Mouse (Mus musculus): Measurements from ENCODE around the gene Scamp2.

- TF ChIP-seq CTCF (IDR thresholded peaks at IDR 0.05), result no peak
- TF ChIP-seq EP300 (IDR thresholded peaks at IDR 0.05), result peak; percentile 53; the same call in 1 of the 2 replicates
Observed at GRCm38 (mm10) chr9:57637741-57638322, 77.1 kb downstream of the Scamp2 start.

Data from lung, postnatal 0 days (tissue).